Mouse (Mus musculus) forebrain, embryonic 15.5 days (tissue): ENCODE measurements at regions not wholly inside any gene's neighbourhood (a gene's known extent, or its start where the extent isn't known, plus 50 kb on each side); places are given as distances from the start of the nearest gene placed in this dataset.
"Not testable (repeated sequence)": the region's sequence is repeated elsewhere in the genome, so short reads cannot be mapped to it uniquely, and the experiment has no call there.

Experiments used
- ATAC-seq: fragments of 200-750 bp; cut with Nextera tagmentation; replicated peaks from 2 replicates; pipeline ENCODE4 v1.8.0; 2017; ENCODE audit warnings: mild to moderate bottlenecking, moderate TSS enrichment, moderate library complexity
- H3K27ac ChIP-seq: fragments of 300-500 bp; sonication (generic); replicated peaks from 2 replicates; pipeline ENCODE4 v1.5.1; 2015; ENCODE audit warnings: mild to moderate bottlenecking, inconsistent platforms
- H3K27me3 ChIP-seq: fragments of 300-500 bp; sonication (generic); 2 replicates; pipeline ENCODE4 v1.6.1; 2015; ENCODE audit warnings: inconsistent platforms
- H3K36me3 ChIP-seq: fragments of 300-500 bp; sonication (generic); 2 replicates; pipeline ENCODE4 v1.6.1; 2015; ENCODE audit warnings: mild to moderate bottlenecking, inconsistent platforms
- H3K4me1 ChIP-seq: fragments of 300-500 bp; sonication (generic); 2 replicates; pipeline ENCODE4 v1.6.1; 2015; ENCODE audit warnings: inconsistent platforms
- H3K4me2 ChIP-seq: fragments of 300-500 bp; sonication (generic); replicated peaks from 2 replicates; pipeline ENCODE4 v1.6.1; 2015; ENCODE audit warnings: mild to moderate bottlenecking, inconsistent platforms
- H3K4me3 ChIP-seq: fragments of 300-500 bp; sonication (generic); 2 replicates; pipeline ENCODE4 v1.5.1; 2015; ENCODE audit warnings: mild to moderate bottlenecking, inconsistent platforms
- H3K9ac ChIP-seq: fragments of 300-500 bp; sonication (generic); replicated peaks from 2 replicates; pipeline ENCODE4 v1.6.1; 2015; ENCODE audit warnings: mild to moderate bottlenecking, inconsistent platforms
- H3K9me3 ChIP-seq: fragments of 300-500 bp; sonication (generic); 2 replicates; pipeline ENCODE4 v1.6.1; 2016; ENCODE audit warnings: inconsistent platforms
- WGBS: fragments of 180-500 bp; shearing (Covaris S2); methylation state at CpG from one replicate; pipeline ENCODE4 v1.1.7; 2015; ENCODE audit warnings: mixed read lengths; 5-methylcytosine and 5-hydroxymethylcytosine counted together

GRCm38 (mm10) chrX:94865531-94866502 lies 141.4 kb downstream of the Zxdb start:
- Histone ChIP-seq H3K4me3 (peak overlapping the region; percentile 38), H3K4me1 (no peaks in the 10 kb centered on the region), H3K27ac (no peak overlapping the region), H3K36me3 (no peaks in the 10 kb centered on the region), H3K9me3 (no peaks in the 10 kb centered on the region), H3K27me3 (no peaks in the 10 kb centered on the region), H3K4me2 (peak overlapping the region; percentile 52), H3K9ac (0 out of 2 replicates have a peak overlapping the region, but pooled peaks have one; percentile 22)
- WGBS: 16% methylated on average over 15 of the region's 18 CpGs
- ATAC-seq: peak; percentile 99

GRCm38 (mm10) chrX:94883547-94883946 lies 142.9 kb downstream of the Spin4 start:
- not testable (repeated sequence) for H3K27ac ChIP-seq, H3K9ac ChIP-seq, H3K4me2 ChIP-seq, H3K27me3 ChIP-seq, H3K4me3 ChIP-seq, ATAC-seq, H3K36me3 ChIP-seq, H3K9me3 ChIP-seq, H3K4me1 ChIP-seq
- 89% methylated on average over 2 of the region's 2 CpGs for WGBS
